Mouse (Mus musculus) frontal cortex, postnatal 25 days (tissue): ENCODE measurements at regions not wholly inside any gene's neighbourhood (a gene's known extent, or its start where the extent isn't known, plus 50 kb on each side); places are given as distances from the start of the nearest gene placed in this dataset.

ENCODE experiments used
- DNase-seq, 2 experiments: peaks; one replicate each; pipeline ENCODE4 v3.0.0; 2022; ENCODE audit warnings: low spot score in 2 of 2

GRCm38 (mm10) chr12:107111908-107112770 lies 376.3 kb upstream of the 3110018I06Rik start:
- peak; percentile 9 to 15 for DNase-seq

- DNase-seq = no peak
Measured at GRCm38 (mm10) chr12:107118364-107118763, 370.1 kb upstream of the 3110018I06Rik start.

- no peak for DNase-seq
Measured at GRCm38 (mm10) chr12:107119076-107119475, 369.4 kb upstream of the 3110018I06Rik start.

GRCm38 (mm10) chr12:107120486-107121186 lies 367.8 kb upstream of the 3110018I06Rik start:
- no peak for DNase-seq

- no peak for DNase-seq
Measured at GRCm38 (mm10) chr12:107121990-107122389, 366.4 kb upstream of the 3110018I06Rik start.

- DNase-seq = no peak
Measured at GRCm38 (mm10) chr12:107123661-107124060, 364.8 kb upstream of the 3110018I06Rik start.

- no peak for DNase-seq
Measured at GRCm38 (mm10) chr12:107124263-107124885, 364.1 kb upstream of the 3110018I06Rik start.

GRCm38 (mm10) chr12:107125201-107125600 lies 363.2 kb upstream of the 3110018I06Rik start:
- no peak for DNase-seq

- no peak for DNase-seq
Measured at GRCm38 (mm10) chr12:107126056-107126455, 362.4 kb upstream of the 3110018I06Rik start.

- DNase-seq = no peak
Measured at GRCm38 (mm10) chr12:107127591-107127990, 360.8 kb upstream of the 3110018I06Rik start.

GRCm38 (mm10) chr12:107129232-107129631 lies 359.2 kb upstream of the 3110018I06Rik start:
- no peak for DNase-seq

- no peak for DNase-seq
Measured at GRCm38 (mm10) chr12:107131351-107131750, 357.1 kb upstream of the 3110018I06Rik start.

- no peak for DNase-seq
Measured at GRCm38 (mm10) chr12:107131841-107132240, 356.6 kb upstream of the 3110018I06Rik start.

GRCm38 (mm10) chr12:107132501-107132900 lies 355.9 kb upstream of the 3110018I06Rik start:
- DNase-seq = no peak

- no peak for DNase-seq
Measured at GRCm38 (mm10) chr12:107134353-107134752, 354.1 kb upstream of the 3110018I06Rik start.

GRCm38 (mm10) chr12:107138677-107139400 lies 349.6 kb upstream of the 3110018I06Rik start:
- no peak for DNase-seq

- DNase-seq = no peak
Measured at GRCm38 (mm10) chr12:107140957-107141595, 347.4 kb upstream of the 3110018I06Rik start.

- peak; percentile 15 to 40 for DNase-seq
Measured at GRCm38 (mm10) chr12:107142226-107142625, 346.2 kb upstream of the 3110018I06Rik start.

GRCm38 (mm10) chr12:107146608-107147121 lies 341.8 kb upstream of the 3110018I06Rik start:
- DNase-seq = no peak

- DNase-seq = no peak
Measured at GRCm38 (mm10) chr12:107148451-107148850, 340.0 kb upstream of the 3110018I06Rik start.

- no peak for DNase-seq
Measured at GRCm38 (mm10) chr12:107151089-107151488, 337.3 kb upstream of the 3110018I06Rik start.
